Mouse (Mus musculus): ENCODE measurements around the gene Gm1123.

DNA sequence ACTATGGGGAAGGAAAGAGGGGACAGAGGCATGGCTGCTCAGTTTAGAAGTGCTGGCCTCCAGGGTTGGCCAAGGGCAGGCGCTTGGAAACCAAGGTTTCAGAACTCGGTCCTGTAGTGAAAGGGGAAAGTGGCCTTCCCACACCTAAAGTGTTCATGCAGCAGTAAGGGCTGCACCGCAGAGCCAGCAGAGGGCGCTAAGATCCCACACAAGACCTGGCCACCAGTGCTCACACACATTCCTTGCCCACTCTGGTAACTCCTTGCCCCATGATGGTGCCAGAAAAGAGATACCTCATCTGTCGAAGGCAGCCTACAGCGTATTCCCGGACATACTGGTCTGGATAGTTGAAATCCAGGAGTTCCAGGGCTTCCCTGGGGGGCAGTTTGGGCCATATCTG lies 27.0 kb upstream of the Gm1123 start:
- TF ChIP-seq POLR2A (IDR thresholded peaks at IDR 0.05; ENCODE audit: extremely low read depth, insufficient read depth, low read length): no peak
- TF ChIP-seq CTCF (IDR thresholded peaks at IDR 0.05; ENCODE audit: extremely low read depth, insufficient read depth, low read length): peak; percentile 97

Measured in cortical plate, adult 2 months (tissue).